Mouse (Mus musculus): ENCODE results near the gene Vamp1.

Gene Vamp1

DNA sequence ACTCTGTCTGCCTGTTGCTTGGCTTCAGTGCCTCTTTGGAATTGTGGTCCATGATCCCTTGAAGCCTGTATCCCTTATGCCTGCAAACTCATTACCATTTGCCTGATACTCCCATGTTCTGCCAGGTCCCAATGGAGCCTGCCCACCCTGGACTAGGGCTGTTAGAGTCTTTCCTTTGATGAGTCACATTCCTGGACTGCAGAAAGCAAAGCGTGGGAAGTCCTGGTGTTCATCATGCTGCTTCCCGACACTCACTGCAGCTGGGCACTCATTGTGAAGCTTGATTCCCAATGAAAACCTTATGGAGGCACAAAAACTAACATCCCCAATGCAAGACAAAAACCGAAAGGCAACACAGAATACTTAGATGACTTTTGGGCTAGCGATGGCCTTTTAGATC lies 76.0 kb downstream of the Vamp1 start:
- DNase-seq, result no peak

DNA sequence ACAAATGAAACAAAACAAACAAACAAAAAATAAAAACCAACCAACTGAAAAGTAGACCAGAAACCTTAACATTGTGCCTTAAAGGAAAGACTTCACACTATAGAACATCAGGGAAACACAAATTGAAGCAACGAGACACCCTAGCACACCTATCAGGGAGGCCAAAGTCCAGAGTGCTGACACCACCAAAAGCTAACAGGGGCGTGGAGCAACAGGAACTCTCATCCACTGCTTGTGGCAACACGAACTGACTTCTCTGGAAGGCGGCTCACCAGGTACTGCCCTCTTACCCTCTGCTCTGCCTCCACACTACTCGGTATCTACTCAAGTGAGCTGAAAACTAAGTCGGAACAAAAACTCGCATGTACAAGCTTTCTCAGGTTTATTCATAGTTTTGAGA lies 76.9 kb downstream of the Vamp1 start:
- no peak for DNase-seq

DNA sequence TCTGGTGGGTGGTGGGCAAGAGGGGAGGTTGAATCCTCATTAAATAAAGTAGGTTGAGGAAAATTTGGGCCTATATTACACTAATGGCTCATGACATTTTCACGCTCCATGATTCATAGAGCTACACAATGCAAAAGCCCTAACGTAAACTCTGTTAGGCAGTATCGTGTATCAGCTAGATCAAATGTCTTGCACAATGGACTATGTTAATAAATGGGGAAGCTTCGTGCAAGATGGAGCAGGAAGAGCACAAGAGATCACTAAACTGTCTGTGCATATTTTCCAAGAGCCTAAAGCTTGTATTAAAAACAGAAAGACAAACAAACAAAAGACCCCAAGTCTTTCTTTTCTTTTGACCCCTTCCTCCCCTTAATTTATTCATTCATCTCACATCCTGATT lies 78.7 kb downstream of the Vamp1 start:
- no peak for DNase-seq

Measured in embryo, embryonic 11 days (tissue).